In genomic region chr5:31620326-31620725, GRCm38 (mm10) we compare ENCODE assay signal across 17 mouse cellular contexts.
"Had no signal": no experiment of that assay in that cellular context is flagged by ENCODE, and none has a peak within 500 bp of the region (broad histone marks: within the 10 kb centered on the region; RNA-seq: fewer than 3 reads in every experiment).

No protein-coding gene starts in this region.

- ATAC-seq: liver, embryonic 12.5 days; liver, postnatal 0 days; lung, postnatal 0 days; midbrain, embryonic 13.5 days; midbrain, embryonic 15.5 days; midbrain, embryonic 16.5 days had no signal

- DNase-seq: left cerebral cortex, postnatal 4 days; liver; liver, embryonic 13.5 days; liver, postnatal 0 days; lung, adult 18-20 months; lung, adult 2 months; lung, embryonic 14.5 days; lung, postnatal 10 days; lung, postnatal 14 days; lung, postnatal 36 days; lung, postnatal 4 days; midbrain, embryonic 14.5 days had no signal
